Mouse (Mus musculus): ENCODE measurements around the gene Bdkrb1. TPM values are rescaled to one million over a fixed set of nuclear protein-coding genes. Genes with fewer than 3 reads are reported as not detected.

Bdkrb1 gene
- polyA plus RNA-seq, 1 experiment = not detected

DNA sequence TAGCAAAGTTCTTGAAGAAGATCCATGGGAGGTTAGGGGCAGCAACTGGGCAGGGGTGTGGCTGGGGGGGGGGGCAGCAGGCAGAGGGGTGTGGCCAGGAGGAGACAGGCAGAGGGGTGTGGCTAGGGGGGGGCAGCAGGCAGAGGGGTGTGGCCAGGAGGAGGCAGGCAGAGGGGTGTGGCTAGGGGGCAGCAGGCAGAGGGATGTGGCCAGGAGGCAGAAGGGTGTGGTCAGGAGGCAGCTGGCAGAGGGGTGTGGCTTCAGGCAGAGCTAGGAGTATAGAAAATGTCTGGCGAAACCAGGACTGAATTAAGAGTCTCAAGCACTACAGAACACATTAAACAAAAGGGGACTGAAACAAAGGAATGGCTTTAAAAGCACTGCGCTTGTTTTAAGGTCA is 19.4 kb upstream of the Bdkrb1 start:
- H3K4me1 ChIP-seq (ENCODE audit: control insufficient read depth, insufficient read depth, insufficient read length, low read length) = no peaks in the 10 kb centered on the region
- no peak overlapping the region for H3K27ac ChIP-seq (replicated peaks; ENCODE audit: low read depth, low read length)
- H3K4me3 ChIP-seq (ENCODE audit: insufficient read depth, low read depth, low read length) = no peak overlapping the region

DNA sequence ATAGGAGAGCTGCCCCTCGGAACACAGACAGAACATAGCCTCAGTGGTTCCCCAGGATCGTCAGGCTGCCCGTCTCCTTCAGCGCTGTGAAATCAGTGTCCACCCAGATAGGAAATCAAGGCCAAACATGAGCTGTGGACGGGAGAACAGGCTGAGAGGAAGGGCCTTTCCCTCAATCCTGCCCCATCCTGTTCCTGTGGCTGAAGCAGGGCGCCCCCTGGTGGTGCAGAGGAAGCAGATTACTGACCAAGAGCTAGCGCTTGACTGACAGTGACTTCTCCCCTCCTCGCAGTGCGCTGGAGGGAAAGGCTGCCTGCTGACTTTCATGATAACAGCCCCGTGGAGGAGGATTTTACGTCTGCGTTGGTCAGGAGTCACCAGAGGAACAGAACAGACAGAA is 18.0 kb upstream of the Bdkrb1 start:
- H3K4me1 ChIP-seq (ENCODE audit: control insufficient read depth, insufficient read depth, insufficient read length, low read length) = no peaks in the 10 kb centered on the region
- no peak overlapping the region for H3K4me3 ChIP-seq (ENCODE audit: insufficient read depth, low read depth, low read length)
- no peak overlapping the region for H3K27ac ChIP-seq (replicated peaks; ENCODE audit: low read depth, low read length)

DNA sequence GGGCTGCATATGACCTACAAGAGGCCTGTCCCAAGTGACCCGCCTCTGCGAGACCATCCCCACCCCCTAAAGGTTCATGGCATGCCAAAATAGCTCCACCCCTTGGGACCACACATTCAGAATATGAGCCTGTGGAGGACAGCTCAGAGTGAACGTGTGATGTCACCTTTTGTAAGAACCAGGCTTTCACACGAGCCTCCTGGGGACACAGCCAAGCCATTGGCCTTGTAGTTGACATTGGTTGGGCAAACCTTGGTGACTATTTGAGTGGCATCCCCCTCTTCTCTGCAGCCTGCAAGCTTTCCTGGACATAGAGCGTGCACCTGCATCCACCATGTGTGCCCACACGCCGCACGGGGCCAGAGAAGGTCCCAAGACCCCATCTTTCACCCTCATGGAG is 15.4 kb upstream of the Bdkrb1 start:
- Histone ChIP-seq H3K27ac (replicated peaks; ENCODE audit: low read depth, low read length) (no peak overlapping the region), H3K4me3 (ENCODE audit: insufficient read depth, low read depth, low read length) (no peak overlapping the region), H3K4me1 (ENCODE audit: control insufficient read depth, insufficient read depth, insufficient read length, low read length) (no peaks in the 10 kb centered on the region; the same call in 1 of the 2 replicates)

DNA sequence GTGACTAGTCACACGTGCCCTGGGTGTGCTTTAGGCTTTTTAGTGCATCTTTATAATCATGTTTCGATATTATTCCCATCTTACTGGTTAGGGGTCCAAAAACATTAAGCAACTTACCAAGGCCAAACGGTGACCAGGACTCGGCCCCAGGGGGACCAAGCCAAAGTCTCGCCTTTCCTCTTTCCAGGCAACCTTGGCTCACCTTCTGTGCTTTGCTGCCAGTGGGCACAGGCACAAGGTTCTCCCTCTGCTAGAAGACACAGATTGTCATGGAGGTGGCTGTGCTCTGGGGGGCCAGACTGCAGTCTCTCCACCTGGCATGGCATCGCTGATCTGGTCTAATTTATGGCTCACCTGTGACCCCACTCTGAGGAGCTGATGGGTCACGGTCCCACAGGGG is 12.1 kb upstream of the Bdkrb1 start:
- Histone ChIP-seq H3K27ac (replicated peaks; ENCODE audit: low read depth, low read length) (no peak overlapping the region), H3K4me1 (ENCODE audit: control insufficient read depth, insufficient read depth, insufficient read length, low read length) (no peaks in the 10 kb centered on the region; the same call in 1 of the 2 replicates), H3K4me3 (ENCODE audit: insufficient read depth, low read depth, low read length) (no peak overlapping the region)

DNA sequence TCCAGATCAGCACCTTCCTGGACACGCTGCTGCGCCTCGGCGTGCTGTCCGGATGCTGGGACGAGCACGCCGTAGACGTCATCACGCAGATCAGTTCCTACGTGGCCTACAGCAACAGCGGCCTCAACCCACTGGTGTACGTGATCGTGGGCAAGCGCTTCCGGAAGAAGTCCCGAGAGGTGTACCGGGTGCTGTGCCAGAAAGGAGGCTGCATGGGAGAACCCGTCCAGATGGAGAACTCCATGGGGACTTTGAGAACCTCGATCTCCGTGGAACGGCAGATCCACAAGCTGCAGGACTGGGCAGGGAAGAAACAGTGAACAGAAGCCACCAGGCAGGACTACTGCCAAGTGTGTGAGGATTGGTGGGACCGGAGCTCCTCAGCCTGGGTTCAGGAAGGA is 10.5 kb upstream of the Bdkrb1 start:
- H3K4me3 ChIP-seq (ENCODE audit: insufficient read depth, low read depth, low read length) = no peak overlapping the region
- H3K27ac ChIP-seq (replicated peaks; ENCODE audit: low read depth, low read length) = no peak overlapping the region

DNA sequence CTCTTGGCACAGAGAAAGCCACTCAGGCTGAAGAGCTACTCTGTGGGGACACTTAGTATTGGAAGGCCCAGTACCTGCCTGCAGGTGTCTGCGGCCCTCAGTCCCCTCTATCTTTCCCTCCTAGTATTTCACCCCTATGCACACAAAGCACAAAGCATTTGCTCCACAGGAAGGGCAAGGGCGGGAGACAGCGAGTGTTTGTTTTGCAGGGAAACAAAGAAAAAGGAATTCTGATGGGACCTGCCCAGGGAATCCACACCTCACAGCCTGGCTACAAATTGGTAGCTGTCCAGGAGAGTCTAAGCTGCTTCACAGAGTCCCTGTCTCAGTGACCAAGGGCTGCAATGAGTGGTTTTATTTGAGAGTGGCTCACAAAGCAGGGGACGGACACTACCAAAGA is 9.4 kb upstream of the Bdkrb1 start:
- H3K4me3 ChIP-seq (ENCODE audit: insufficient read depth, low read depth, low read length) = no peak overlapping the region
- H3K4me1 ChIP-seq (ENCODE audit: control insufficient read depth, insufficient read depth, insufficient read length, low read length) = no peaks in the 10 kb centered on the region; the same call in 1 of the 2 replicates
- H3K27ac ChIP-seq (replicated peaks; ENCODE audit: low read depth, low read length) = no peak overlapping the region

More for the DNA sequence above, 10.5 kb upstream of the Bdkrb1 start:
- no peaks in the 10 kb centered on the region; the same call in 1 of the 2 replicates for H3K4me1 ChIP-seq (ENCODE audit: control insufficient read depth, insufficient read depth, insufficient read length, low read length)

DNA sequence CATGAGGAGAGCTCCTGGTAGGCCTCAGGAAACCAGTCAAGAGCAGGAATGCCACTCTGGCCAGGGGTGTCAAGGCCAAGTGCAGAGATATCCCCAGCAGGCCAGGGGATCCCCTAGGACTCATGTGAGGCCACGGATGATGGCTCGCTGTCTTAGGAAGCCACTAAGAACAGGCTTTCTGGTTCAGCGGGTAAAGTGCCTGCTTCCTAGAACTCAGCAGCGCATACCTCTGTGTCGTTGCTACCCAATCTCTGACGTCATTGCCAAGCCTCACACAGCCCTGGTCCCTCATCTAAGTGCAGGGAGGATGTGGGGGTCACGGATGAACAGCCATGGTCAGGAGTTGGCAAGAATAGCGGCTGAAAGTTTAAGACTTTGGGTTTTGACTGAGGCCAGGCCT is 5.8 kb upstream of the Bdkrb1 start:
- Histone ChIP-seq H3K27ac (replicated peaks; ENCODE audit: low read depth, low read length) (no peak overlapping the region), H3K4me1 (ENCODE audit: control insufficient read depth, insufficient read depth, insufficient read length, low read length) (no peaks in the 10 kb centered on the region), H3K4me3 (ENCODE audit: insufficient read depth, low read depth, low read length) (no peak overlapping the region)

DNA sequence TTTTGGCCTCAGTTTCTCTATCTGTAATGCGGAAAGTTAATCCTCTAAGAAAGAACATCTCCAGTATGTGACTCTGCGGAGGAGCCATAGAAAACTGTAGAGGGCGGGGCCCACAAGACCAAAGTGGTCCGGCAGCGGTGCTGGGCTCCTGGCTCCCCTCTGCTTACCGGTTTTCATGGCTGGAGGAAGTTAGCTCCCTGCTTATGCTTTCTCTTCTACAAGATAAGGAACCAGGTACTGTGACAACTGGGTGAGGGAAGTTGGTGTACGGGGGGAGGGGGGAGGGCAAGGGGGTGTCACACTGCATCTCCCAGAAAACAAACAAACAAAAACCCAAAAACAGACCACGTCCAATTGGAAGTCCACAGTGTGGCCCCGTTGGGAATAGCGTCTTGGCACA is 4.4 kb upstream of the Bdkrb1 start:
- Histone ChIP-seq H3K4me3 (ENCODE audit: insufficient read depth, low read depth, low read length) (no peak overlapping the region), H3K27ac (replicated peaks; ENCODE audit: low read depth, low read length) (no peak overlapping the region), H3K4me1 (ENCODE audit: control insufficient read depth, insufficient read depth, insufficient read length, low read length) (no peaks in the 10 kb centered on the region)

DNA sequence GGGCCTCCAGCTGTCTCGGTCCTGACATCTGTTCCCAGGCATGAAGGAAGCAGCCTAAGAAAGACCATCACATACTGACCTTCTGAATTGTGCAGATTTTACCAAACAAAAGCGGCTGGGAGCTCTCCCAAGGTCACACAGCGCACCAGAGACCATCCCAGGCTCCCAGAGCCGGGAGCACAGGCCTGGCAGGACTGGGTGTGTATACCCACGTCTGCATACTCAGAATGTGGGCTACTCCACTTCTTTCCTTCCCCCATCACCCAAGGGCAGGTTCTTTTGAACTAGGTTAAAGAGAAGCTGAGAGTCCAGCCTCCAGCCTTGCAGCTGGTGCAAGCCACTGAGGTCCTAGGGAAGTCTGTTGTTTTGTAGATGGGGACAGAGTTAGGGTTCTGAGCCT is 3.8 kb upstream of the Bdkrb1 start:
- Histone ChIP-seq H3K27ac (replicated peaks; ENCODE audit: low read depth, low read length) (no peak overlapping the region), H3K4me3 (ENCODE audit: insufficient read depth, low read depth, low read length) (no peak overlapping the region), H3K4me1 (ENCODE audit: control insufficient read depth, insufficient read depth, insufficient read length, low read length) (no peaks in the 10 kb centered on the region)

DNA sequence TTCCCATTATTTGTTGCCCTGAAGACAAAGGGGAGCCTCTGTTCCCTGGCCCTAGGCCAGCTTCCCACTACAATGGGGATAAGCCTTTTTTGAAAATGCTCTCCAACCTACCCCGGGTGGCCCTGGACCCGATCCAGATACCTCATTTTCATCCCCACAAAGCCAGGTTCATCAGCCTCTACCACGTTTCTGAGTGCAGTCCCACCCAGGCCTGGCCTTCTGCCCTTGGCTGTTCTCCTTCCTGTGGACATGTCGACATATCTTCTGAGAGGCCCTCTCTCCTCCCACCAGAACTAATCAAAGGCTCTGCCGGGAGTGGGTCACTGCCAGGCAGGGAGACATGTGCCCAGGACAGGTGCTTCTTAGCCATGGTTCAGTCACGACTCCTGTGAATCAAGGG is 1.3 kb upstream of the Bdkrb1 start:
- Histone ChIP-seq H3K4me1 (ENCODE audit: control insufficient read depth, insufficient read depth, insufficient read length, low read length) (no peaks in the 10 kb centered on the region), H3K4me3 (ENCODE audit: insufficient read depth, low read depth, low read length) (no peak overlapping the region), H3K27ac (replicated peaks; ENCODE audit: low read depth, low read length) (no peak overlapping the region)

DNA sequence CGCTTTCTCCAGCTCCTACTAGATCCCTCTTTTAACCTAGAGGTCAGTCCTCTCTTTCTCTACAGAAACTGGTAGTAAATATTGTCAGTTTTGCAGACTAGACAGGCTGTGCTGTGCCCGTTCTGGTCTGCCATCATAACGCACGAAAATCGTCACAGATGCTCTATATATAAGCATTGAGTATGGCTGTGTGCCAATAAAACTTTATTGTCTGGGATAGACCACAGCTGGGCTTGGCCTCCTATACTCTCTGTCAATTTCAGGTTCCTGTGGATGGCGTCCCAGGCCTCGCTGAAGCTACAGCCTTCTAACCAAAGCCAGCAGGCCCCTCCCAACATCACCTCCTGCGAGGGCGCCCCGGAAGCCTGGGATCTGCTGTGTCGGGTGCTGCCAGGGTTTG is 1.0 kb downstream of the Bdkrb1 start:
- Histone ChIP-seq H3K4me3 (ENCODE audit: insufficient read depth, low read depth, low read length) (no peak overlapping the region), H3K27ac (replicated peaks; ENCODE audit: low read depth, low read length) (no peak overlapping the region), H3K4me1 (ENCODE audit: control insufficient read depth, insufficient read depth, insufficient read length, low read length) (no peaks in the 10 kb centered on the region)

DNA sequence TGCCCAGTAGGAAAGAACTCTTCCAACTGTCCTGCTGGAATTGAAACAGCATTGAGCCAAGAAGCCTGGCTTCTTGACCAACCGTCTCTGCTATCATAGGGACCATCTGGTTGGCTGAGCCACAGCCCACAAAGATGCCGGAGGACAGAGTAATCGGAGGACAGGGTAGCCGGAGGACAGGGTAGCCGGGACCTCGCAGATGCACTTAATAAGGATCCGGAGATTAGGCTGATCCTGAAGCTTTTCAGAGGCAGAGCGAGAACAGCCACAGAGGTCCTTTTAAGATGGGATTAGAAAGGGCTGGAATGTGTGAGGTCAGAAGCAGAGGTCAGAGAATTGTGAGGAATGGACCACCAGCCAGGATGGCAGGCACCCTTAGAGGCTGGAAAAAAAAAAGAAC is 2.3 kb downstream of the Bdkrb1 start:
- Histone ChIP-seq H3K4me1 (ENCODE audit: control insufficient read depth, insufficient read depth, insufficient read length, low read length) (no peaks in the 10 kb centered on the region), H3K4me3 (ENCODE audit: insufficient read depth, low read depth, low read length) (no peak overlapping the region), H3K27ac (replicated peaks; ENCODE audit: low read depth, low read length) (no peak overlapping the region)

DNA sequence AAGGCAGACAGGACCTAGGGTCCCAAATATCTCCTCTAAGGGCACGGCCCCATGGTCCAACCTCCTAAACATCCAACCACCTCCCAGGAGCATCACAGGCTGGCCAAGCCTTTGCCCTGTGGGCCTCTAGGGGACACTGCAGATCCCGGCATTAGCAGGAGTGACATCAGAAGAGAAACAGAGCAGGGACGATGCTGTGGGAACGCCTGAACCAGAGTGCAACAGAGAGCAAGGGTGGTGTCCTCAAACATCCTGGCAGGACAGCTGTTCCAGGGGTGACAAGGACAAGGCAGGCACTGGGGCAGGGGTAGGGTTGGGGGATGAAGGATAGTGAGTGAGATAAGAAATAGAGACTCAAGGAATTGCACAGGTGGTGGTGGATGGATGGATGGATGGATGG is 4.0 kb downstream of the Bdkrb1 start:
- Histone ChIP-seq H3K4me3 (ENCODE audit: insufficient read depth, low read depth, low read length) (no peak overlapping the region), H3K4me1 (ENCODE audit: control insufficient read depth, insufficient read depth, insufficient read length, low read length) (no peaks in the 10 kb centered on the region)

DNA sequence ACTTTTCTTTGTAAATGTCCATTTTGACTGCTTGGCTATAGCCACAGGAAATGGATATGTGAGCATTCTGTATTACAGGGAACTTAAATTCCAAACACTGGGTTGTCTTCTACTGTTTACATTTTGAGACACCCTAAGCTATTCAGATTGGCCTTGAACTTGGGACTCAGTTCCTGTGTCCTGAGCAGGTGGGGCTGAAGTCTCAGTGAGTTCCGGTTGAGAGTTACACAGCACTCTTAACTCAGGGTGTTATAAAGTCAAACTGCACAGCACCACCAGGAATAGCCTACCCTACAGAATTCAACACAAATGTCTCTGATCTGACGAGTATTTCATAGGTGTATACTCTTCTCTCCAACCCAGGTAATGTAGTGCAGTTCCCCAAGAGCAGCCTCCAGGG is 8.2 kb downstream of the Bdkrb1 start:
- no peak overlapping the region for H3K27ac ChIP-seq (replicated peaks; ENCODE audit: low read depth, low read length)
- H3K4me1 ChIP-seq (ENCODE audit: control insufficient read depth, insufficient read depth, insufficient read length, low read length) = no peaks in the 10 kb centered on the region
- no peak overlapping the region for H3K4me3 ChIP-seq (ENCODE audit: insufficient read depth, low read depth, low read length)

More for the DNA sequence above, 4.0 kb downstream of the Bdkrb1 start:
- no peak overlapping the region for H3K27ac ChIP-seq (replicated peaks; ENCODE audit: low read depth, low read length)

DNA sequence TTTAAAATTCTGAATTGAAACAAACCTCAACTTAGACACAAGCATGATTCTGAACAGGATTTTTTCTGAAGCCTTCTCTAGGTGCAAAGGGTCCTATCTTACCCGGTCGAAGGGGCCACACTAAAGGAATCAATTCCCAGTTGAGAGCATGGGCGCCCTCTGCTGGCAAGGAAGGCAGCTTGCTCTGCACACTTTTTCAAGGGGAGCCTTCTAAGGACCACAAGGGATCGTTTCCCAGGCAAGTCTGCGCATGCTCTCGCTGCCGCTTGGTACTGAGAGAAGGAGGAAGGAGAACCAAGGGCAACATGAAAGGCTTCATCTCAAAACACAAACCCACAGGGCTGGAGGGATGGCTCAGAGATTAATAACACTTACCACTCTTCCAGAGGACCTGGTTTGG is 8.9 kb downstream of the Bdkrb1 start:
- no peak overlapping the region for H3K27ac ChIP-seq (replicated peaks; ENCODE audit: low read depth, low read length)
- H3K4me3 ChIP-seq (ENCODE audit: insufficient read depth, low read depth, low read length) = no peak overlapping the region

DNA sequence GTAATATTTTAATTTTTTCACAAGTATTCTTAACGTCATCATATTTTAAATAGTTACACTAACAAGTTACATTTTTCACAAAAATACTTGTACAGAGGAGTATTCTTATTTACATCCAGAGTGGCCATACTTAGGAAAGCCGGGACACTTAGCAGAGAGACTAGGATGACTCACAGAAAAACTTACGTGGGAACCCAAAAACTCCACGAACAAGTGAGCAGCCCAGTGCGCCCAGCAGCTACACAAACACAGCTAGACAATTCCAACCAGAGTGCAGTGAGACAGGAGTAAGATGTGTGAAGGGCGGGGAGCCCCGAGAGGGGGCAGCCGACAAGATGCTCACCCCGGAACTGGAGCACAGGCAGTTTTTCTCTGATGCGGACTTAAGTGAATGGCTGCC is 10.7 kb downstream of the Bdkrb1 start:
- Histone ChIP-seq H3K27ac (replicated peaks; ENCODE audit: low read depth, low read length) (no peak overlapping the region), H3K4me3 (ENCODE audit: insufficient read depth, low read depth, low read length) (no peak overlapping the region), H3K4me1 (ENCODE audit: control insufficient read depth, insufficient read depth, insufficient read length, low read length) (no peaks in the 10 kb centered on the region)

More for the DNA sequence above, 8.9 kb downstream of the Bdkrb1 start:
- H3K4me1 ChIP-seq (ENCODE audit: control insufficient read depth, insufficient read depth, insufficient read length, low read length) = no peaks in the 10 kb centered on the region

DNA sequence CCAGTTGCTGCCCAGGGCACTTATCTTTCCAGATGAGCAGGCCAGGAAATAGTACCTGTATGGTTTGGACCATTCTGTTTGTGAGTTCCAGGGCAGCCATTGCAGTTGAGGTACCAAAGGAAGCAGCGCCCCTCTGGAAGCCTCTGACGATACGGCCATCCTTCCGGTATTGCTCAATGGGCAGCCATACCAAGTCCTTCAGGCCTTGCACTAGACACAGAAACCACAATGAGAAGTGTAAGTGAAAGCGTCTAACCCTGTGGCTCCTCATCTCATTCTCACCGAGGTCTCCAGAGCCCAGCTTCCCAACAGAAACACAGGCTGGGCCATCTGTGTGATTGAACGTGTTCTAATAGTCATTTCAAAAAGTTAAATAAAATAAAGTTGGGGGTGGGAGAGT is 19.2 kb downstream of the Bdkrb1 start:
- H3K4me3 ChIP-seq (ENCODE audit: insufficient read depth, low read depth, low read length) = no peak overlapping the region
- H3K27ac ChIP-seq (replicated peaks; ENCODE audit: low read depth, low read length) = no peak overlapping the region
- no peaks in the 10 kb centered on the region for H3K4me1 ChIP-seq (ENCODE audit: control insufficient read depth, insufficient read depth, insufficient read length, low read length)

Data from brown adipose tissue, adult 24 weeks (tissue).